Mouse (Mus musculus): ENCODE measurements around the gene Nop10.

GRCm38 (mm10) chr2:112296211-112296610 is 34.5 kb downstream of the Nop10 start:
- no peak for TF ChIP-seq CTCF (IDR thresholded peaks at IDR 0.05; ENCODE audit: low read depth)
- TF ChIP-seq EP300 (IDR thresholded peaks at IDR 0.05; ENCODE audit: low read depth), result no peak
